Mouse (Mus musculus): ENCODE measurements around the gene Hivep1. TPM values are rescaled to one million over a fixed set of nuclear protein-coding genes. Genes with fewer than 3 reads are reported as not detected.
A peak's percentile ranks its signal among the peaks of the same experiment; 100 is the strongest.

The Hivep1 gene
- polyA plus RNA-seq, 1 experiment: 5.3 TPM

DNA sequence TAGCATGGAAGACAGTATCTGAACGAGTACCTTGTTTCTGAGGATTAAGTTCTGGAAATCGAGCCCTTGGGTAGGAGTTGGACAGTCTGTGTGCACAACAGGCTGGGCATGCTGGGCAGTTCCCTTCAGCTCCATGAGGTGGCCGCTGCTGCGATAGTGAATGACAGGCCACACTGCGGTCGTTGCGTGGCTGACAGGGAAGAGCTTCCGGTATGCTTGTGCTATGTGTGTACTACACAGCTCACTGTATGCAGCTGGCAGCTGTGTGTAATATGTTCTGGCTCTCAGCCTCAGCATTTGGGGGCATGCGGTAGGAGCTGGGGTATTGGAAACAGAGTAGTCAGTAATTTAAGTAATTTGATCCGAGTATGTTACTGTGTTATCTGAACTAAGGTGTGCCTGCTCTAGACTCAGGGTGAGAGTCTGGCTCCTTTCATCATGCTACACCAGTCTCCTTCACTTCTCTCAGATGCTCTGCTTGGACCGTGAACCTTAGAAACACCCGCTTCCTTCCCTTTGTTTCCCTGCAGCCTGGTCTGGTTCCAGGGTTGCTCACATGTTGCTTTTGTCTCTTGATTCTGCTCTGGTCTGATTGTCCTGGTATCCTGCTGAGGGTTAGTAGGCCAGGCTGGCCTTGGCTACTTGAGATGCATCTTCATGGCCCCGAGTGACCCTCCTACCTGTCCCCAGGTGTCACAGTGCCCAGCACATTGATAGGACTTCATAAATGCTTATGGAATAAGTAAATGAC, 49.8 kb downstream of the Hivep1 start:
- H3K36me3 ChIP-seq (ENCODE audit: control insufficient read depth, insufficient read depth): no peaks in the 10 kb centered on the region
- H3K27me3 ChIP-seq (ENCODE audit: control insufficient read depth, insufficient read depth, insufficient read length): no peaks in the 10 kb centered on the region
- H3ac ChIP-seq (ENCODE audit: control insufficient read depth, insufficient read length): no peak overlapping the region
- no peaks in the 10 kb centered on the region for H3K79me2 ChIP-seq (ENCODE audit: control insufficient read depth, insufficient read depth)
- TF ChIP-seq E2F4 (IDR thresholded peaks at IDR 0.05; ENCODE audit: insufficient read depth) (no peak), SRF (IDR thresholded peaks at IDR 0.05; ENCODE audit: control insufficient read depth, insufficient read length, low read depth) (no peak), TCF12 (IDR thresholded peaks at IDR 0.05; ENCODE audit: insufficient read depth, poor library complexity, severe bottlenecking) (no peak), POLR2A (IDR thresholded peaks at IDR 0.05; ENCODE audit: insufficient read length, low read depth) (no peak), MAX (IDR thresholded peaks at IDR 0.05; ENCODE audit: low read depth) (no peak), REST (IDR thresholded peaks at IDR 0.05; ENCODE audit: insufficient read depth, insufficient read length) (no peak), USF1 (IDR thresholded peaks at IDR 0.05; ENCODE audit: low read depth) (no peak), CEBPB (IDR thresholded peaks at IDR 0.05; ENCODE audit: insufficient read depth, poor library complexity, severe bottlenecking) (no peak)
- no peak overlapping the region for H3K4me3 ChIP-seq
- H3K4me2 ChIP-seq (ENCODE audit: low read depth): no peak overlapping the region

GRCm38 (mm10) chr13:42102980-42103379, 51.2 kb downstream of the Hivep1 start:
- H3K4me2 ChIP-seq (ENCODE audit: low read depth): peak overlapping the region; percentile 36
- H3K36me3 ChIP-seq (ENCODE audit: control insufficient read depth, insufficient read depth): no peaks in the 10 kb centered on the region
- no peak for TF ChIP-seq MYOD1 (IDR thresholded peaks at IDR 0.05; ENCODE audit: control insufficient read depth in 1 of 3, insufficient read length in 2 of 3, low read depth in 2 of 3)
- peak; percentile 69; the same call in 1 of the 2 replicates for TF ChIP-seq CEBPB (IDR thresholded peaks at IDR 0.05; ENCODE audit: insufficient read depth, poor library complexity, severe bottlenecking)
- no peak overlapping the region for H3ac ChIP-seq (ENCODE audit: control insufficient read depth, insufficient read length)
- H3K79me2 ChIP-seq (ENCODE audit: control insufficient read depth, insufficient read depth): no peaks in the 10 kb centered on the region
- no peaks in the 10 kb centered on the region for H3K27me3 ChIP-seq (ENCODE audit: control insufficient read depth, insufficient read depth, insufficient read length)
- H3K4me3 ChIP-seq: no peak overlapping the region

DNA sequence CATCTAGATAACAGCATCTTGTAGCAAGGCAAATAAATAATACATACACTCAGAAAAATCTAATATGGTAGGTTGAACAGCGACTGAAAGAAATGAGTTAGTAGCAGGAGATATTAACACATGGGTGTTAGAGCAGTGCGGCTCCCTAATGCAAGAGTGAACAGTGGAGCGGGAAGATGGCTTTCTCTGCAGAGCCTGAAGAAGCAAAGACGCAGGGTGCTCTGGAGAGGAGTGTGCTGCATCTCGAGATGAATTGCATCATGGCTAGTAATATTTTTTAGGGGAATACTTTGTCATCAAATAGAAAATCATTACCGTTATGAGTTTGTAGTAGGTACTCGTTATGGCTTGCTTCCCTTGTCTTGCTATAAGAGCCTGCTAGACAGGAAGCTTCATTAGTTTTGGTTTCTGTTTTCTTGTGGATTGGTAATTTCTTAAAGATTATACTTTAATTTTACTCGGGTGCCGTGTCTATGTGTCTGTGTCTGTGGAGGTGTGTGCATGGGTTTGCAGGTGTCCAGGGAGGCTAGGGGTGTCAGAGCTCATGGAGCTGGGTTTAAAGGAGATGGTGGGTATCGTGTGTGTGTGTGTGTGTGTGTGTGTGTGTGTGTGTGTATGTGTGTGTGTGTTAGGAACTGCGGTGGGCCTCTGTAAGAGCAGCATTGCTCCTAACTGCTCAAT, 51.8 kb downstream of the Hivep1 start:
- no peaks in the 10 kb centered on the region for H3K27me3 ChIP-seq (ENCODE audit: control insufficient read depth, insufficient read depth, insufficient read length)
- no peaks in the 10 kb centered on the region for H3K79me2 ChIP-seq (ENCODE audit: control insufficient read depth, insufficient read depth)
- no peak overlapping the region for H3K4me2 ChIP-seq (ENCODE audit: low read depth)
- TF ChIP-seq REST (IDR thresholded peaks at IDR 0.05; ENCODE audit: insufficient read depth, insufficient read length) (no peak), SRF (IDR thresholded peaks at IDR 0.05; ENCODE audit: control insufficient read depth, insufficient read length, low read depth) (no peak), CEBPB (IDR thresholded peaks at IDR 0.05; ENCODE audit: insufficient read depth, poor library complexity, severe bottlenecking) (no peak), USF1 (IDR thresholded peaks at IDR 0.05; ENCODE audit: low read depth) (no peak), E2F4 (IDR thresholded peaks at IDR 0.05; ENCODE audit: insufficient read depth) (no peak)
- no peaks in the 10 kb centered on the region for H3K36me3 ChIP-seq (ENCODE audit: control insufficient read depth, insufficient read depth)
- H3K4me3 ChIP-seq: no peak overlapping the region
- no peak overlapping the region for H3ac ChIP-seq (ENCODE audit: control insufficient read depth, insufficient read length)

DNA sequence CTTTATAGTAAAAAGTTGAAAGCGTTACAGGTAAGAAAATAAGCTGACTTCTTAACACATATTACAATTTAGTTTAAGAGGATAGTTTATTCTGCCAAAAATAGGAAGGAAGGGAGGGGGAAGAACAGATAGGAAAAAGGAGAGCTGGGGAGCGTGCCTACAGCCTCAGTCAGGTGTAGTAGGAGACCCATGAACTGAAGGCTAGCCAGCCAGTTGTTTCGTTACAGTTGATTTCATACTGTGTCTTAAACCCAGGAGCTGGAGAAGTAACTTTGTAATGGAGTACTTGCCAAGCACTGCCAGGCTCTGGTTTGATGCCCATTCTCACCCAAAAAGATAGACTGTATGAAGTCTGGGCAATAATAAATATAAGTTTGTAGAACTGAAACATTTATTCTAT, 52.5 kb downstream of the Hivep1 start:
- H3K36me3 ChIP-seq (ENCODE audit: control insufficient read depth, insufficient read depth): no peaks in the 10 kb centered on the region
- no peak overlapping the region for H3K4me2 ChIP-seq (ENCODE audit: low read depth)
- H3K27me3 ChIP-seq (ENCODE audit: control insufficient read depth, insufficient read depth, insufficient read length): no peaks in the 10 kb centered on the region
- no peak overlapping the region for H3ac ChIP-seq (ENCODE audit: control insufficient read depth, insufficient read length)
- H3K4me3 ChIP-seq: no peak overlapping the region
- TF ChIP-seq MYOG (IDR thresholded peaks at IDR 0.05; ENCODE audit: control insufficient read depth in 1 of 3, insufficient read depth in 1 of 3, insufficient read length in 2 of 3, low read depth in 2 of 3) (no peak), E2F4 (IDR thresholded peaks at IDR 0.05; ENCODE audit: insufficient read depth) (no peak), USF1 (IDR thresholded peaks at IDR 0.05; ENCODE audit: low read depth) (no peak), POLR2A (IDR thresholded peaks at IDR 0.05; ENCODE audit: insufficient read length, low read depth) (no peak), POLR2AphosphoS2 (IDR thresholded peaks at IDR 0.05; ENCODE audit: insufficient read length, low read depth) (no peak), CEBPB (IDR thresholded peaks at IDR 0.05; ENCODE audit: insufficient read depth, poor library complexity, severe bottlenecking) (no peak), MAX (IDR thresholded peaks at IDR 0.05; ENCODE audit: low read depth) (no peak), TCF12 (IDR thresholded peaks at IDR 0.05; ENCODE audit: insufficient read depth, poor library complexity, severe bottlenecking) (no peak), REST (IDR thresholded peaks at IDR 0.05; ENCODE audit: insufficient read depth, insufficient read length) (no peak), TCF3 (IDR thresholded peaks at IDR 0.05; ENCODE audit: insufficient read length, low read depth) (no peak), MYOD1 (IDR thresholded peaks at IDR 0.05; ENCODE audit: control insufficient read depth in 1 of 3, insufficient read length in 2 of 3, low read depth in 2 of 3) (no peak), SRF (IDR thresholded peaks at IDR 0.05; ENCODE audit: control insufficient read depth, insufficient read length, low read depth) (no peak)
- no peaks in the 10 kb centered on the region for H3K79me2 ChIP-seq (ENCODE audit: control insufficient read depth, insufficient read depth)

- Histone ChIP-seq H3ac (ENCODE audit: control insufficient read depth, insufficient read length) (no peak overlapping the region), H3K4me3 (no peak overlapping the region), H3K27me3 (ENCODE audit: control insufficient read depth, insufficient read depth, insufficient read length) (no peaks in the 10 kb centered on the region), H3K79me2 (ENCODE audit: control insufficient read depth, insufficient read depth) (no peaks in the 10 kb centered on the region), H3K36me3 (ENCODE audit: control insufficient read depth, insufficient read depth) (no peaks in the 10 kb centered on the region), H3K4me2 (ENCODE audit: low read depth) (peak overlapping the region; percentile 60)
- TF ChIP-seq TCF12 (IDR thresholded peaks at IDR 0.05; ENCODE audit: insufficient read depth, poor library complexity, severe bottlenecking): no peak
- TF ChIP-seq TCF3 (IDR thresholded peaks at IDR 0.05; ENCODE audit: insufficient read length, low read depth): no peak
- TF ChIP-seq POLR2AphosphoS2 (IDR thresholded peaks at IDR 0.05; ENCODE audit: insufficient read length, low read depth): no peak
- no peak for TF ChIP-seq POLR2A (IDR thresholded peaks at IDR 0.05; ENCODE audit: insufficient read length, low read depth)
- TF ChIP-seq USF1 (IDR thresholded peaks at IDR 0.05; ENCODE audit: low read depth): no peak
- TF ChIP-seq MAX (IDR thresholded peaks at IDR 0.05; ENCODE audit: low read depth): peak; percentile 67
- peak; percentile 96 for TF ChIP-seq CEBPB (IDR thresholded peaks at IDR 0.05; ENCODE audit: insufficient read depth, poor library complexity, severe bottlenecking)
- TF ChIP-seq MYOG (IDR thresholded peaks at IDR 0.05; ENCODE audit: control insufficient read depth in 1 of 3, insufficient read depth in 1 of 3, insufficient read length in 2 of 3, low read depth in 2 of 3): no peak
Measured at GRCm38 (mm10) chr13:42108483-42109215, 56.8 kb downstream of the Hivep1 start.
